Mouse (Mus musculus) spleen, adult 2 months (tissue): ENCODE data around the gene Prkag2. TPM values are rescaled to one million over a fixed set of nuclear protein-coding genes. Genes with fewer than 3 reads are reported as not detected.

Source experiments
- DNase-seq, 2 experiments: peaks; one replicate each; pipeline versions ENCODE4 v3.0.0 to v3.0.0-alpha.2; 2012 to 2021; ENCODE audit warnings: low spot score in 2 of 2, low read depth in 1 of 2
- H3K27ac ChIP-seq: fragments of 200-500 bp; 2 replicates; pipeline ENCODE4 v1.5.1; 2012; ENCODE audit warnings: low read length, inconsistent platforms; ENCODE audit not compliant: insufficient read depth
- H3K27me3 ChIP-seq: fragments of 200-500 bp; 2 replicates; pipeline ENCODE4 v1.6.1; 2012; ENCODE audit warnings: mild to moderate bottlenecking, moderate library complexity, low read length, inconsistent platforms; ENCODE audit not compliant: control insufficient read depth, insufficient read depth
- H3K36me3 ChIP-seq: fragments of 200-500 bp; 2 replicates; pipeline ENCODE4 v1.6.1; 2012; ENCODE audit warnings: mild to moderate bottlenecking, low read length, inconsistent platforms; ENCODE audit not compliant: control insufficient read depth, insufficient read depth
- H3K4me1 ChIP-seq: fragments of 200-500 bp; 2 replicates; pipeline ENCODE4 v1.6.1; 2011; ENCODE audit warnings: inconsistent platforms; ENCODE audit not compliant: control insufficient read depth, insufficient read depth, insufficient read length
- H3K4me3 ChIP-seq: fragments of 200-500 bp; 2 replicates; pipeline ENCODE4 v1.5.1; 2011; ENCODE audit warnings: mild to moderate bottlenecking, inconsistent platforms; ENCODE audit not compliant: insufficient read depth, insufficient read length; ENCODE audit errors: extremely low read depth
- CTCF ChIP-seq: fragments of 200-500 bp; IDR thresholded peaks from 2 replicates; pipeline ENCODE4 v1.5.1; 2011; ENCODE audit warnings: mild to moderate bottlenecking, inconsistent platforms; ENCODE audit not compliant: insufficient read depth, insufficient read length, insufficient replicate concordance; ENCODE audit errors: extremely low read depth
- POLR2A ChIP-seq: fragments of 200-500 bp; IDR thresholded peaks from 2 replicates; pipeline ENCODE4 v1.6.1; 2011; ENCODE audit warnings: low read depth, low read length, inconsistent platforms
- WGBS: fragments of 180-500 bp; shearing (Covaris S2); methylation state at CpG from one replicate; pipeline ENCODE4 v1.1.7; 2018; 5-methylcytosine and 5-hydroxymethylcytosine counted together
- polyA plus RNA-seq: library from polyadenylated mRNA; depleted of rRNA; stranded (reverse); fragments of >200 nt; gene quantifications from 2 replicates; pipeline ENCODE4 v1.2.3, GENCODE M21; 2012

The Prkag2 gene
- polyA plus RNA-seq, 1 experiment = 7.7 TPM

- WGBS = 89% methylated on average over 12 of the region's 12 CpGs
- H3K27ac ChIP-seq = no peak overlapping the region
- no peaks in the 10 kb centered on the region for H3K36me3 ChIP-seq
- H3K4me1 ChIP-seq = peaks cover 19% of the 10 kb centered on the region
- H3K27me3 ChIP-seq = no peaks in the 10 kb centered on the region
- DNase-seq = no peak
- H3K4me3 ChIP-seq = no peak overlapping the region
- no peak for TF ChIP-seq POLR2A
- TF ChIP-seq CTCF = no peak
Measured at GRCm38 (mm10) chr5:24976236-24976635, 124.2 kb downstream of the Prkag2 start.

GRCm38 (mm10) chr5:24975100-24975499, 125.3 kb downstream of the Prkag2 start:
- TF ChIP-seq CTCF (no peak), POLR2A (no peak)
- no peak for DNase-seq
- peaks cover 19% of the 10 kb centered on the region for H3K4me1 ChIP-seq

GRCm38 (mm10) chr5:24973672-24974225, 126.7 kb downstream of the Prkag2 start:
- Histone ChIP-seq H3K4me1 (peaks cover 22% of the 10 kb centered on the region), H3K27me3 (no peaks in the 10 kb centered on the region), H3K36me3 (no peaks in the 10 kb centered on the region), H3K4me3 (no peak overlapping the region), H3K27ac (no peak overlapping the region)
- WGBS = 67% methylated on average over 9 of the region's 9 CpGs
- no peak for DNase-seq
- no peak for TF ChIP-seq POLR2A
- no peak for TF ChIP-seq CTCF

More at GRCm38 (mm10) chr5:24975100-24975499, 125.3 kb downstream of the Prkag2 start:
- H3K27ac ChIP-seq = no peak overlapping the region
- WGBS = 73% methylated on average over 7 of the region's 7 CpGs
- no peaks in the 10 kb centered on the region for H3K36me3 ChIP-seq
- no peak overlapping the region for H3K4me3 ChIP-seq
- H3K27me3 ChIP-seq = no peaks in the 10 kb centered on the region

GRCm38 (mm10) chr5:24973228-24973627, 127.2 kb downstream of the Prkag2 start:
- WGBS = 5% methylated on average over 13 of the region's 13 CpGs
- TF ChIP-seq POLR2A (no peak), CTCF (no peak)
- peaks cover 22% of the 10 kb centered on the region for H3K4me1 ChIP-seq
- no peaks in the 10 kb centered on the region for H3K36me3 ChIP-seq
- no peak overlapping the region for H3K4me3 ChIP-seq
- H3K27ac ChIP-seq = no peak overlapping the region
- H3K27me3 ChIP-seq = no peaks in the 10 kb centered on the region
- peak; percentile 32 to 39 for DNase-seq

- H3K4me3 ChIP-seq = no peak overlapping the region
- no peaks in the 10 kb centered on the region for H3K36me3 ChIP-seq
- no peaks in the 10 kb centered on the region for H3K27me3 ChIP-seq
- TF ChIP-seq CTCF (no peak), POLR2A (no peak)
- H3K4me1 ChIP-seq = peaks cover 22% of the 10 kb centered on the region
- 77% methylated on average over 8 of the region's 8 CpGs for WGBS
- no peak overlapping the region for H3K27ac ChIP-seq
- DNase-seq = no peak
Measured at GRCm38 (mm10) chr5:24970552-24971275, 129.7 kb downstream of the Prkag2 start.

GRCm38 (mm10) chr5:24969241-24969880, 131.1 kb downstream of the Prkag2 start:
- 45% methylated on average over 11 of the region's 11 CpGs for WGBS

More at GRCm38 (mm10) chr5:24969241-24969880, 131.1 kb downstream of the Prkag2 start:
- peaks cover 22% of the 10 kb centered on the region for H3K4me1 ChIP-seq
- DNase-seq = no peak
- TF ChIP-seq POLR2A = no peak
- TF ChIP-seq CTCF = no peak
- H3K4me3 ChIP-seq = no peak overlapping the region
- no peaks in the 10 kb centered on the region for H3K36me3 ChIP-seq
- H3K27me3 ChIP-seq = no peaks in the 10 kb centered on the region
- no peak overlapping the region for H3K27ac ChIP-seq
